Mouse (Mus musculus): ENCODE measurements around the gene Fastkd3. TPM values are rescaled to one million over a fixed set of nuclear protein-coding genes. Genes with fewer than 3 reads are reported as not detected.

Fastkd3 gene
- total and polyA plus RNA-seq, 3 experiments = 18.8 to 21.5 TPM; not detected in 1

Other genes with a start within 250 kb of the Fastkd3 start
- gene Mtrr, start 85 bp upstream of the Fastkd3 start, total RNA-seq (2012; rRNA removed) = 16.3 and 20.8 TPM in 2 replicates
- 10 to 100 TPM in 1 of 2 experiments, not detected in 1; 18.0 TPM for gene Mtrr, start 85 bp upstream of the Fastkd3 start, polyA plus RNA-seq (2012; ENCODE audit: insufficient read depth in 1 of 2, insufficient read length in 2 of 2, low read depth in 1 of 2, low replicate concordance in 2 of 2, missing spikeins in 1 of 2)
- not detected in 2 replicates for gene 1700001L19Rik, start 15.2 kb downstream of the Fastkd3 start, total RNA-seq (2012; rRNA removed)
- not detected for gene 1700001L19Rik, start 15.2 kb downstream of the Fastkd3 start, polyA plus RNA-seq (2012; ENCODE audit: insufficient read depth in 1 of 2, insufficient read length in 2 of 2, low read depth in 1 of 2, low replicate concordance in 2 of 2, missing spikeins in 1 of 2)

All from MEL (cell line).